Mouse (Mus musculus): Measurements from ENCODE around the gene Foxn2. TPM values are rescaled to one million over a fixed set of nuclear protein-coding genes. Genes with fewer than 3 reads are reported as not detected.

The Foxn2 gene
- polyA plus RNA-seq, 1 experiment: 40.6 TPM

GRCm38 (mm10) chr17:88505275-88505723, 64.8 kb downstream of the Foxn2 start:
- H3K4me3 ChIP-seq (ENCODE audit: insufficient read depth, low read length): no peak overlapping the region
- H3K4me1 ChIP-seq (ENCODE audit: control insufficient read depth, insufficient read depth, low read length): peaks cover 6% of the 10 kb centered on the region; the same call in 1 of the 2 replicates
- TF ChIP-seq CTCF (IDR thresholded peaks at IDR 0.05; ENCODE audit: borderline replicate concordance, insufficient read depth, low read length) (no peak), POLR2A (IDR thresholded peaks at IDR 0.05; ENCODE audit: low read depth, low read length) (no peak)
- H3K27ac ChIP-seq (ENCODE audit: insufficient read depth, low read length): no peak overlapping the region

GRCm38 (mm10) chr17:88505941-88506340, 65.4 kb downstream of the Foxn2 start:
- Histone ChIP-seq H3K4me3 (ENCODE audit: insufficient read depth, low read length) (no peak overlapping the region), H3K27ac (ENCODE audit: insufficient read depth, low read length) (no peak overlapping the region), H3K4me1 (ENCODE audit: control insufficient read depth, insufficient read depth, low read length) (peaks cover 6% of the 10 kb centered on the region; the same call in 1 of the 2 replicates)
- TF ChIP-seq POLR2A (IDR thresholded peaks at IDR 0.05; ENCODE audit: low read depth, low read length) (no peak), CTCF (IDR thresholded peaks at IDR 0.05; ENCODE audit: borderline replicate concordance, insufficient read depth, low read length) (no peak)

- Histone ChIP-seq H3K4me3 (ENCODE audit: insufficient read depth, low read length) (no peak overlapping the region), H3K27ac (ENCODE audit: insufficient read depth, low read length) (no peak overlapping the region), H3K4me1 (ENCODE audit: control insufficient read depth, insufficient read depth, low read length) (peaks cover 6% of the 10 kb centered on the region; the same call in 1 of the 2 replicates)
- no peak for TF ChIP-seq POLR2A (IDR thresholded peaks at IDR 0.05; ENCODE audit: low read depth, low read length)
These were observed 66.9 kb downstream of the Foxn2 start for GRCm38 (mm10) chr17:88507376-88507775.

GRCm38 (mm10) chr17:88508846-88509508, 68.5 kb downstream of the Foxn2 start:
- Histone ChIP-seq H3K4me3 (ENCODE audit: insufficient read depth, low read length) (no peak overlapping the region), H3K4me1 (ENCODE audit: control insufficient read depth, insufficient read depth, low read length) (peaks cover 6% of the 10 kb centered on the region; the same call in 1 of the 2 replicates), H3K27ac (ENCODE audit: insufficient read depth, low read length) (no peak overlapping the region)
- TF ChIP-seq CTCF (IDR thresholded peaks at IDR 0.05; ENCODE audit: borderline replicate concordance, insufficient read depth, low read length) (no peak), POLR2A (IDR thresholded peaks at IDR 0.05; ENCODE audit: low read depth, low read length) (peak; percentile 54)

GRCm38 (mm10) chr17:88509999-88510398, 69.5 kb downstream of the Foxn2 start:
- Histone ChIP-seq H3K27ac (ENCODE audit: insufficient read depth, low read length) (no peak overlapping the region), H3K4me3 (ENCODE audit: insufficient read depth, low read length) (no peak overlapping the region), H3K4me1 (ENCODE audit: control insufficient read depth, insufficient read depth, low read length) (peaks cover 6% of the 10 kb centered on the region; the same call in 1 of the 2 replicates)
- no peak for TF ChIP-seq POLR2A (IDR thresholded peaks at IDR 0.05; ENCODE audit: low read depth, low read length)
- no peak for TF ChIP-seq CTCF (IDR thresholded peaks at IDR 0.05; ENCODE audit: borderline replicate concordance, insufficient read depth, low read length)

GRCm38 (mm10) chr17:88511095-88511551, 70.6 kb downstream of the Foxn2 start:
- TF ChIP-seq POLR2A (IDR thresholded peaks at IDR 0.05; ENCODE audit: low read depth, low read length) (no peak), CTCF (IDR thresholded peaks at IDR 0.05; ENCODE audit: borderline replicate concordance, insufficient read depth, low read length) (peak; percentile 68; the same call in 1 of the 2 replicates)
- Histone ChIP-seq H3K4me3 (ENCODE audit: insufficient read depth, low read length) (no peak overlapping the region), H3K27ac (ENCODE audit: insufficient read depth, low read length) (no peak overlapping the region), H3K4me1 (ENCODE audit: control insufficient read depth, insufficient read depth, low read length) (peaks cover 6% of the 10 kb centered on the region; the same call in 1 of the 2 replicates)

GRCm38 (mm10) chr17:88516477-88516876, 76.0 kb downstream of the Foxn2 start:
- Histone ChIP-seq H3K27ac (ENCODE audit: insufficient read depth, low read length) (no peak overlapping the region), H3K4me1 (ENCODE audit: control insufficient read depth, insufficient read depth, low read length) (no peaks in the 10 kb centered on the region), H3K4me3 (ENCODE audit: insufficient read depth, low read length) (no peak overlapping the region)
- TF ChIP-seq CTCF (IDR thresholded peaks at IDR 0.05; ENCODE audit: borderline replicate concordance, insufficient read depth, low read length) (no peak), POLR2A (IDR thresholded peaks at IDR 0.05; ENCODE audit: low read depth, low read length) (no peak)

- H3K4me1 ChIP-seq (ENCODE audit: control insufficient read depth, insufficient read depth, low read length): no peaks in the 10 kb centered on the region; the same call in 1 of the 2 replicates
- no peak overlapping the region for H3K4me3 ChIP-seq (ENCODE audit: insufficient read depth, low read length)
- TF ChIP-seq CTCF (IDR thresholded peaks at IDR 0.05; ENCODE audit: borderline replicate concordance, insufficient read depth, low read length) (no peak), POLR2A (IDR thresholded peaks at IDR 0.05; ENCODE audit: low read depth, low read length) (no peak)
- H3K27ac ChIP-seq (ENCODE audit: insufficient read depth, low read length): no peak overlapping the region
These were observed 87.3 kb downstream of the Foxn2 start for GRCm38 (mm10) chr17:88527781-88528180.

GRCm38 (mm10) chr17:88529519-88530235, 89.2 kb downstream of the Foxn2 start, which contains the start of gene Ppp1r21:
Gene Ppp1r21, plus strand, starts transcription at chr17:88530118.
- peak within 1 kb of the TSS; percentile 90 for H3K4me3 ChIP-seq (ENCODE audit: insufficient read depth, low read length)
- no peaks in the 10 kb centered on the region; the same call in 1 of the 2 replicates for H3K4me1 ChIP-seq (ENCODE audit: control insufficient read depth, insufficient read depth, low read length)
- peak; percentile 87 for TF ChIP-seq POLR2A (IDR thresholded peaks at IDR 0.05; ENCODE audit: low read depth, low read length)
- no peak for TF ChIP-seq CTCF (IDR thresholded peaks at IDR 0.05; ENCODE audit: borderline replicate concordance, insufficient read depth, low read length)
- H3K27ac ChIP-seq (ENCODE audit: insufficient read depth, low read length): peak within 1 kb of the TSS; percentile 47

- TF ChIP-seq CTCF (IDR thresholded peaks at IDR 0.05; ENCODE audit: borderline replicate concordance, insufficient read depth, low read length) (no peak), POLR2A (IDR thresholded peaks at IDR 0.05; ENCODE audit: low read depth, low read length) (peak; percentile 55; the same call in 1 of the 2 replicates)
- no peak overlapping the region for H3K27ac ChIP-seq (ENCODE audit: insufficient read depth, low read length)
These were observed 89.7 kb downstream of the Foxn2 start for GRCm38 (mm10) chr17:88530236-88530619.

More at GRCm38 (mm10) chr17:88530236-88530619, 89.7 kb downstream of the Foxn2 start:
- Histone ChIP-seq H3K4me3 (ENCODE audit: insufficient read depth, low read length) (peak overlapping the region; percentile 90), H3K4me1 (ENCODE audit: control insufficient read depth, insufficient read depth, low read length) (no peaks in the 10 kb centered on the region; the same call in 1 of the 2 replicates)
